8 mouse cellular contexts compared by ENCODE assay signal in the genomic region with DNA sequence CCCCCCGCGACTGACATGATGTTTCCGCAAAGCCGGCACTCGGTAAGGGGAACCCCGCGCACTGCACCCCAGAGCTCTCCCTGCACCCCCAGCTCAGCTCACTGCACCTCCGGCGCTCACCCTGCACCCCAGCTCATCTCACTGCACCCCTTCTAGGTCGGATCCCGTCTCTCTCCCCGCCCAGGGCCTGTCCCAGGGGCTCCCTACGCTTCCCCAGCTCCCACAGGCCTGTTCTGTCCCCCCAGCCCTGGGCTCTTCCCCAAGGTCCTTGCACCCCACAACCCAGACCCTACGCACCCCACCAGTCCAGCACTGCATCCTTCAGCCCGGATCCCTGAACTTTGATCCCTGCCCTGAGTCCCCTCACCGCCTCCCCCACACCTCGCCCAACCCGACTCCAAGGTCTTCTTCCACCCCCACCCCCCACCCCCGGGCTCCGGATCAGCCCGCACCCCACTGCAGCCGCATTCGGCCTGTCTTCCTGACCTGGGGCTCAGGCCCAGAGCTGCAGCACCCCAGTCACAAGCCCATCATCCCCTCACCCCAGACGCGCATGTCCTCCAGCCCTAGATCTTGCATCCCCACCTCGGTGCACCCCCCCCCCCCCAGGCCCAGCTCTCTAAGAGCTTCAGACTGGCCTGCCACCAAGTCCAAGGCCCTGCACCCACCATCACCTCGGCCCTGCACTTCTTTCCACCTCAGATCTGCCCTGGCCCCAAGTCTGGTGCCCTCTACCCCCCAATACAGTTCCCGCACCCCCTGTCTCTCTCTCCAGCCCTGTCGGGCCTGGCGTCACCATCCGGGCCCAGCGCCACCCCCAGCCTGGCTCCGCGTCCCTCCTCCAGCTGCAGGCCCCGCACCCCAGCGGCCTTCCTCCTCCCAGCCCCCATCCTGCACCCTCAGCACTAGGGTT. TPM values are rescaled to one million over a fixed set of nuclear protein-coding genes. Genes with fewer than 3 reads are reported as not detected.
DNase-seq lines count a peak whose midpoint lies in the region; ATAC-seq and TF ChIP-seq lines count a peak whose summit lies in the region.

No protein-coding gene starts in this region.

- H3K4me1 ChIP-seq in embryonic facial prominence, embryonic 15.5 days = peaks cover 49% of the 10 kb centered on the region
- H3K4me1 ChIP-seq in heart, embryonic 12.5 days (replicated peaks) = peaks cover 42% of the 10 kb centered on the region
- peaks cover 40% of the 10 kb centered on the region for H3K4me1 ChIP-seq in liver, embryonic 11.5 days (replicated peaks; ENCODE audit: control insufficient read depth, insufficient read depth, low read length)
- peaks cover 6% of the 10 kb centered on the region; the same call in 1 of the 2 replicates for H3K4me1 ChIP-seq in midbrain, postnatal 0 days (ENCODE audit: insufficient read depth, low read length)
- H3K4me1 ChIP-seq in testis, adult 2 months (ENCODE audit: control insufficient read depth, insufficient read depth, low read length) = peaks cover 8% of the 10 kb centered on the region

- H3K4me2 ChIP-seq in embryonic facial prominence, embryonic 15.5 days (replicated peaks) = peak overlapping the region; percentile 86
- H3K4me2 ChIP-seq in heart, embryonic 12.5 days = peak overlapping the region; percentile 88
- peak overlapping the region; percentile 97 for H3K4me2 ChIP-seq in liver, embryonic 11.5 days
- peak overlapping the region; percentile 95 for H3K4me2 ChIP-seq in midbrain, postnatal 0 days (ENCODE audit: low read depth, low read length, poor library complexity, severe bottlenecking)

- peak; percentile 45 for ATAC-seq in embryonic facial prominence, embryonic 15.5 days (ENCODE audit: insufficient number of reproducible peaks, low FRiP score, low TSS enrichment, low read depth)
- peak; percentile 27; the same call in 1 of the 2 replicates for ATAC-seq in heart, embryonic 12.5 days (ENCODE audit: insufficient number of reproducible peaks, low FRiP score)
- peak; percentile 34 for ATAC-seq in liver, embryonic 11.5 days (replicated peaks; ENCODE audit: low FRiP score)
- ATAC-seq in midbrain, postnatal 0 days (ENCODE audit: low FRiP score) = peak; percentile 32

- H3K9ac ChIP-seq in embryonic facial prominence, embryonic 15.5 days = peak overlapping the region; percentile 87
- H3K9ac ChIP-seq in heart, embryonic 12.5 days = peak overlapping the region; percentile 100
- peak overlapping the region; percentile 93 for H3K9ac ChIP-seq in liver, embryonic 11.5 days (ENCODE audit: low read depth, low read length)
- peak overlapping the region; percentile 94 for H3K9ac ChIP-seq in midbrain, postnatal 0 days (replicated peaks; ENCODE audit: low read length, poor library complexity, severe bottlenecking)

- H3K9me3 ChIP-seq in embryonic facial prominence, embryonic 15.5 days (replicated peaks) = no peaks in the 10 kb centered on the region
- 0 out of 2 replicates have a peak, but pooled peaks cover 3% of the 10 kb centered on the region for H3K9me3 ChIP-seq in heart, embryonic 12.5 days (replicated peaks)
- no peaks in the 10 kb centered on the region for H3K9me3 ChIP-seq in liver, embryonic 11.5 days (ENCODE audit: control insufficient read depth, low read length)
- no peaks in the 10 kb centered on the region for H3K9me3 ChIP-seq in midbrain, postnatal 0 days (ENCODE audit: low read length)

- peak overlapping the region; percentile 80 for H3K4me3 ChIP-seq in embryonic facial prominence, embryonic 15.5 days (replicated peaks)
- H3K4me3 ChIP-seq in heart, embryonic 12.5 days = peak overlapping the region; percentile 97
- H3K4me3 ChIP-seq in liver, embryonic 11.5 days (ENCODE audit: low read depth, low read length) = peak overlapping the region; percentile 90
- H3K4me3 ChIP-seq in midbrain, postnatal 0 days (ENCODE audit: low read depth, low read length) = peak overlapping the region; percentile 75
- peak overlapping the region; percentile 65 for H3K4me3 ChIP-seq in testis, adult 2 months (ENCODE audit: control insufficient read depth, low read depth, low read length)

- no peak; the same call in 1 of the 2 replicates for TF ChIP-seq CTCF in midbrain, postnatal 0 days (IDR thresholded peaks at IDR 0.05)
- TF ChIP-seq CTCF in testis, adult 2 months (IDR thresholded peaks at IDR 0.05; ENCODE audit: control insufficient read depth, insufficient read depth, insufficient replicate concordance, low read depth, low read length) = 0 out of 2 replicates have a peak, but pooled peaks have one; percentile 5

- no peaks in the 10 kb centered on the region for H3K27me3 ChIP-seq in embryonic facial prominence, embryonic 15.5 days
- no peaks in the 10 kb centered on the region for H3K27me3 ChIP-seq in heart, embryonic 12.5 days (replicated peaks)
- H3K27me3 ChIP-seq in liver, embryonic 11.5 days (replicated peaks; ENCODE audit: control insufficient read depth, insufficient read depth, low read length) = no peaks in the 10 kb centered on the region
- H3K27me3 ChIP-seq in midbrain, postnatal 0 days (ENCODE audit: insufficient read depth, low read length) = no peaks in the 10 kb centered on the region
- no peaks in the 10 kb centered on the region for H3K27me3 ChIP-seq in testis, adult 2 months (ENCODE audit: control insufficient read depth, insufficient read depth, low read length)

- H3K27ac ChIP-seq in embryonic facial prominence, embryonic 15.5 days (replicated peaks) = peak overlapping the region; percentile 92
- peak overlapping the region; percentile 97 for H3K27ac ChIP-seq in heart, embryonic 12.5 days (ENCODE audit: poor library complexity, severe bottlenecking)
- peak overlapping the region; percentile 85 for H3K27ac ChIP-seq in liver, embryonic 11.5 days (ENCODE audit: low read depth, low read length)
- peak overlapping the region; percentile 83 for H3K27ac ChIP-seq in midbrain, postnatal 0 days (ENCODE audit: low read depth, low read length)
- peak overlapping the region; percentile 72 for H3K27ac ChIP-seq in testis, adult 2 months (ENCODE audit: control insufficient read depth, insufficient read depth, low read depth, low read length)

- WGBS in embryonic facial prominence, embryonic 15.5 days = under 1% methylated on average over 34 of the region's 36 CpGs
- WGBS in heart, embryonic 12.5 days = under 1% methylated on average over 36 of the region's 36 CpGs
- 1% methylated on average over 36 of the region's 36 CpGs for WGBS in liver, embryonic 11.5 days
- under 1% methylated on average over 29 of the region's 36 CpGs for WGBS in midbrain, postnatal 0 days

- DNase-seq in B cell, adult 2 months = peak; percentile 55 to 60
- DNase-seq in adrenal gland, postnatal 10 days = peak; percentile 88
- DNase-seq in kidney, adult 9 months = peak; percentile 77
- no peak for DNase-seq in liver, embryonic 11.5 days (ENCODE audit: low spot score)
- peak; percentile 37 for DNase-seq in midbrain, postnatal 0 days (ENCODE audit: low spot score)

- H3K36me3 ChIP-seq in embryonic facial prominence, embryonic 15.5 days = peaks cover 13% of the 10 kb centered on the region
- H3K36me3 ChIP-seq in heart, embryonic 12.5 days = peaks cover 33% of the 10 kb centered on the region
- H3K36me3 ChIP-seq in liver, embryonic 11.5 days (ENCODE audit: control insufficient read depth, insufficient read depth, low read length) = peaks cover 8% of the 10 kb centered on the region
- H3K36me3 ChIP-seq in midbrain, postnatal 0 days (ENCODE audit: insufficient read depth, low read length) = peaks cover 7% of the 10 kb centered on the region; the same call in 1 of the 2 replicates
- no peaks in the 10 kb centered on the region for H3K36me3 ChIP-seq in testis, adult 2 months (ENCODE audit: control insufficient read depth, insufficient read depth, low read length)

- TF ChIP-seq POLR2A in testis, adult 2 months (IDR thresholded peaks at IDR 0.05; ENCODE audit: control insufficient read depth, low read depth, low read length) = no peak

RNA-seq across cellular contexts. Expression of a gene that starts 0.6 kb away (rescaled TPM):
- total RNA-seq in adrenal gland, postnatal 10 days (2021) = 100 to 1,000 TPM; 541 to 611 TPM
- 642 and 649 TPM in 2 replicates for polyA plus RNA-seq in embryonic facial prominence, embryonic 15.5 days (2015; fragmentation: Nextera tagmentation; extraction: Ambion mirVana)
- polyA plus RNA-seq in heart, embryonic 12.5 days (2016; fragmentation: Nextera tagmentation; extraction: Ambion mirVana) = 636 and 677 TPM in 2 replicates
- 213 and 229 TPM in 2 replicates for polyA plus RNA-seq in liver, embryonic 11.5 days (2014; fragmentation: Nextera tagmentation; extraction: Ambion mirVana)
- 539 and 662 TPM in 2 replicates for total RNA-seq in midbrain, postnatal 0 days (2014; rRNA removed)
- polyA plus RNA-seq in midbrain, postnatal 0 days (2015; fragmentation: Nextera tagmentation; extraction: Ambion mirVana) = 805 and 854 TPM in 2 replicates
- polyA plus RNA-seq in testis, adult 2 months (2012; rRNA removed) = 154 and 172 TPM in 2 replicates

RNA-seq across cellular contexts. Expression of a gene that starts 14.5 kb away (rescaled TPM):
- total RNA-seq in adrenal gland, postnatal 10 days (2021) = 10 to 100 TPM; 10.9 to 18.1 TPM
- polyA plus RNA-seq in embryonic facial prominence, embryonic 15.5 days (2015; fragmentation: Nextera tagmentation; extraction: Ambion mirVana) = 63.1 and 73.7 TPM in 2 replicates
- 25.8 and 30.8 TPM in 2 replicates for polyA plus RNA-seq in heart, embryonic 12.5 days (2016; fragmentation: Nextera tagmentation; extraction: Ambion mirVana)
- 5.1 and 6.9 TPM in 2 replicates for polyA plus RNA-seq in liver, embryonic 11.5 days (2014; fragmentation: Nextera tagmentation; extraction: Ambion mirVana)
- total RNA-seq in midbrain, postnatal 0 days (2014; rRNA removed) = 31.2 and 35.6 TPM in 2 replicates
- polyA plus RNA-seq in midbrain, postnatal 0 days (2015; fragmentation: Nextera tagmentation; extraction: Ambion mirVana) = 56.8 and 57.3 TPM in 2 replicates
- 19.0 and 22.1 TPM in 2 replicates for polyA plus RNA-seq in testis, adult 2 months (2012; rRNA removed)

RNA-seq across cellular contexts. Expression of a gene that starts 14.9 kb away (rescaled TPM):
- 10 to 100 TPM; 63.8 to 72.7 TPM for total RNA-seq in adrenal gland, postnatal 10 days (2021)
- polyA plus RNA-seq in embryonic facial prominence, embryonic 15.5 days (2015; fragmentation: Nextera tagmentation; extraction: Ambion mirVana) = 89.1 and 89.2 TPM in 2 replicates
- 58.4 and 66.2 TPM in 2 replicates for polyA plus RNA-seq in heart, embryonic 12.5 days (2016; fragmentation: Nextera tagmentation; extraction: Ambion mirVana)
- 46.4 and 47.0 TPM in 2 replicates for polyA plus RNA-seq in liver, embryonic 11.5 days (2014; fragmentation: Nextera tagmentation; extraction: Ambion mirVana)
- 108 and 130 TPM in 2 replicates for total RNA-seq in midbrain, postnatal 0 days (2014; rRNA removed)
- polyA plus RNA-seq in midbrain, postnatal 0 days (2015; fragmentation: Nextera tagmentation; extraction: Ambion mirVana) = 107 and 108 TPM in 2 replicates
- polyA plus RNA-seq in testis, adult 2 months (2012; rRNA removed) = 26.3 and 28.9 TPM in 2 replicates

RNA-seq across cellular contexts. Expression of a gene that starts 35.9 kb away (rescaled TPM):
- total RNA-seq in adrenal gland, postnatal 10 days (2021) = 1 to 10 TPM in 1 of 2 experiments, under 1 TPM in 1; 0.66 to 1.1 TPM
- polyA plus RNA-seq in embryonic facial prominence, embryonic 15.5 days (2015; fragmentation: Nextera tagmentation; extraction: Ambion mirVana) = 4.9 and 6.4 TPM in 2 replicates
- 1.9 and 2.3 TPM in 2 replicates for polyA plus RNA-seq in heart, embryonic 12.5 days (2016; fragmentation: Nextera tagmentation; extraction: Ambion mirVana)
- 10.1 and 11.3 TPM in 2 replicates for polyA plus RNA-seq in liver, embryonic 11.5 days (2014; fragmentation: Nextera tagmentation; extraction: Ambion mirVana)
- total RNA-seq in midbrain, postnatal 0 days (2014; rRNA removed) = 0.94 and 2.1 TPM in 2 replicates
- polyA plus RNA-seq in midbrain, postnatal 0 days (2015; fragmentation: Nextera tagmentation; extraction: Ambion mirVana) = 1.1 and 1.2 TPM in 2 replicates
- 1.0 and 1.2 TPM in 2 replicates for polyA plus RNA-seq in testis, adult 2 months (2012; rRNA removed)

RNA-seq across cellular contexts. Expression of a gene that starts 41.0 kb away (rescaled TPM):
- total RNA-seq in adrenal gland, postnatal 10 days (2021) = 10 to 100 TPM in 1 of 2 experiments, 1 to 10 TPM in 1; 8.7 to 10.8 TPM
- polyA plus RNA-seq in embryonic facial prominence, embryonic 15.5 days (2015; fragmentation: Nextera tagmentation; extraction: Ambion mirVana) = 16.4 and 19.6 TPM in 2 replicates
- polyA plus RNA-seq in heart, embryonic 12.5 days (2016; fragmentation: Nextera tagmentation; extraction: Ambion mirVana) = 27.2 and 27.4 TPM in 2 replicates
- polyA plus RNA-seq in liver, embryonic 11.5 days (2014; fragmentation: Nextera tagmentation; extraction: Ambion mirVana) = 13.2 and 16.7 TPM in 2 replicates
- 8.4 and 13.3 TPM in 2 replicates for total RNA-seq in midbrain, postnatal 0 days (2014; rRNA removed)
- polyA plus RNA-seq in midbrain, postnatal 0 days (2015; fragmentation: Nextera tagmentation; extraction: Ambion mirVana) = 4.7 and 7.5 TPM in 2 replicates
- polyA plus RNA-seq in testis, adult 2 months (2012; rRNA removed) = 16.5 and 16.9 TPM in 2 replicates
